Mouse (Mus musculus): ENCODE data around the gene Fastkd3.

Gene Fastkd3

GRCm38 (mm10) chr13:68605689-68606126 is 23.7 kb downstream of the Fastkd3 start:
- in situ Hi-C loops (cut with MboI, MseI), result no loop called here

GRCm38 (mm10) chr13:68607652-68608405 is 25.8 kb downstream of the Fastkd3 start:
- in situ Hi-C loops (cut with MboI, MseI), result no loop called here

- in situ Hi-C loops (cut with MboI, MseI), result no loop called here
Measured at GRCm38 (mm10) chr13:68622792-68623191, 40.8 kb downstream of the Fastkd3 start.

- in situ Hi-C loops (cut with MboI, MseI), result no loop called here
Measured at GRCm38 (mm10) chr13:68627041-68627440, 45.0 kb downstream of the Fastkd3 start.

Data from T-helper 2 cell (primary cell).